Mouse (Mus musculus) spleen, adult 2 months (tissue): Measurements from ENCODE around the gene Gm7075.

ENCODE experiments used
- CTCF ChIP-seq: fragments of 200-500 bp; IDR thresholded peaks from 2 replicates; pipeline ENCODE4 v1.5.1; 2011; ENCODE audit warnings: mild to moderate bottlenecking, inconsistent platforms; ENCODE audit not compliant: insufficient read depth, insufficient read length, insufficient replicate concordance; ENCODE audit errors: extremely low read depth
- POLR2A ChIP-seq: fragments of 200-500 bp; IDR thresholded peaks from 2 replicates; pipeline ENCODE4 v1.6.1; 2011; ENCODE audit warnings: low read depth, low read length, inconsistent platforms

- TF ChIP-seq CTCF (no peak), POLR2A (no peak)
Observed at GRCm38 (mm10) chr10:63438736-63439262, 17.2 kb upstream of the Gm7075 start.
